Mouse (Mus musculus): ENCODE data around the gene Itpr3. TPM values are rescaled to one million over a fixed set of nuclear protein-coding genes. Genes with fewer than 3 reads are reported as not detected.
A peak's percentile ranks its signal among the peaks of the same experiment; 100 is the strongest.

Itpr3 gene
- 0.78 and 0.80 TPM in 2 replicates for polyA plus RNA-seq (2015; fragmentation: Nextera tagmentation; extraction: Ambion mirVana)

GRCm38 (mm10) chr17:27056812-27057516 lies at the start of gene Itpr3:
TSS of gene Itpr3 (plus strand) at chr17:27057304.
- WGBS, result under 1% methylated on average over 63 of the region's 66 CpGs
- Histone ChIP-seq H3K27ac (0 out of 2 replicates have a peak within 1 kb of the TSS, but pooled peaks have one; percentile 1), H3K36me3 (replicated peaks) (no peaks in the 10 kb centered on the region), H3K9ac (peak within 1 kb of the TSS; percentile 32), H3K4me1 (peaks cover 11% of the 10 kb centered on the region), H3K27me3 (replicated peaks) (peaks cover 46% of the 10 kb centered on the region), H3K9me3 (no peaks in the 10 kb centered on the region), H3K4me3 (peak within 1 kb of the TSS; percentile 44), H3K4me2 (peak within 1 kb of the TSS; percentile 68)
- 0 out of 2 replicates have a peak, but pooled peaks have one; percentile 9 for ATAC-seq (replicated peaks)

- no peak for ATAC-seq (replicated peaks)
- Histone ChIP-seq H3K9ac (no peak overlapping the region), H3K9me3 (no peaks in the 10 kb centered on the region), H3K27ac (no peak overlapping the region), H3K27me3 (replicated peaks) (no peaks in the 10 kb centered on the region), H3K4me3 (no peak overlapping the region), H3K36me3 (replicated peaks) (no peaks in the 10 kb centered on the region), H3K4me1 (no peaks in the 10 kb centered on the region), H3K4me2 (no peak overlapping the region)
- 81% methylated on average over 2 of the region's 2 CpGs for WGBS
Measured at GRCm38 (mm10) chr17:27008277-27008676, 48.8 kb upstream of the Itpr3 start.

- WGBS, result 88% methylated on average over 10 of the region's 10 CpGs
- ATAC-seq (replicated peaks), result no peak
- no peaks in the 10 kb centered on the region for H3K9me3 ChIP-seq
- no peaks in the 10 kb centered on the region for H3K27me3 ChIP-seq (replicated peaks)
- H3K4me2 ChIP-seq, result no peak overlapping the region
- H3K9ac ChIP-seq, result no peak overlapping the region
- no peak overlapping the region for H3K4me3 ChIP-seq
- no peaks in the 10 kb centered on the region for H3K4me1 ChIP-seq
- no peaks in the 10 kb centered on the region for H3K36me3 ChIP-seq (replicated peaks)
- H3K27ac ChIP-seq, result no peak overlapping the region
Measured at GRCm38 (mm10) chr17:27011167-27011566, 45.9 kb upstream of the Itpr3 start.

GRCm38 (mm10) chr17:27011998-27012672 lies 45.0 kb upstream of the Itpr3 start:
- Histone ChIP-seq H3K9ac (no peak overlapping the region), H3K4me1 (no peaks in the 10 kb centered on the region; the same call in 1 of the 2 replicates), H3K4me3 (no peak overlapping the region), H3K4me2 (no peak overlapping the region), H3K9me3 (no peaks in the 10 kb centered on the region), H3K27ac (no peak overlapping the region), H3K36me3 (replicated peaks) (no peaks in the 10 kb centered on the region), H3K27me3 (replicated peaks) (no peaks in the 10 kb centered on the region)
- ATAC-seq (replicated peaks), result no peak
- WGBS, result 63% methylated on average over 14 of the region's 14 CpGs

- Histone ChIP-seq H3K9ac (no peak overlapping the region), H3K36me3 (replicated peaks) (no peaks in the 10 kb centered on the region), H3K4me1 (peaks cover 6% of the 10 kb centered on the region), H3K27ac (no peak overlapping the region), H3K4me3 (no peak overlapping the region), H3K27me3 (replicated peaks) (no peaks in the 10 kb centered on the region), H3K9me3 (no peaks in the 10 kb centered on the region), H3K4me2 (no peak overlapping the region)
- 47% methylated on average over 6 of the region's 6 CpGs for whole genome bisulfite sequencing
- ATAC-seq (replicated peaks), result no peak
Measured at GRCm38 (mm10) chr17:27012909-27013308, 44.2 kb upstream of the Itpr3 start.

- Histone ChIP-seq H3K27ac (peak overlapping the region; percentile 37; the same call in 1 of the 2 replicates), H3K9me3 (no peaks in the 10 kb centered on the region), H3K9ac (peak overlapping the region; percentile 32; the same call in 1 of the 2 replicates), H3K4me1 (peaks cover 13% of the 10 kb centered on the region), H3K4me3 (peak overlapping the region; percentile 43), H3K27me3 (replicated peaks) (no peaks in the 10 kb centered on the region), H3K4me2 (peak overlapping the region; percentile 62), H3K36me3 (replicated peaks) (peaks cover 16% of the 10 kb centered on the region)
- ATAC-seq (replicated peaks), result peak; percentile 75
- 8% methylated on average over 34 of the region's 34 CpGs for WGBS
Measured at GRCm38 (mm10) chr17:27017564-27018499, 39.3 kb upstream of the Itpr3 start.

- H3K27ac ChIP-seq, result peak overlapping the region; percentile 36
- no peaks in the 10 kb centered on the region for H3K9me3 ChIP-seq
- ATAC-seq (replicated peaks), result peak; percentile 27; the same call in 1 of the 2 replicates
- H3K4me2 ChIP-seq, result peak overlapping the region; percentile 62
- 32% methylated on average over 12 of the region's 12 CpGs for WGBS
- H3K36me3 ChIP-seq (replicated peaks), result peaks cover 16% of the 10 kb centered on the region
- peak overlapping the region; percentile 43 for H3K4me3 ChIP-seq
- peaks cover 13% of the 10 kb centered on the region for H3K4me1 ChIP-seq
- H3K9ac ChIP-seq, result peak overlapping the region; percentile 32; the same call in 1 of the 2 replicates
- H3K27me3 ChIP-seq (replicated peaks), result no peaks in the 10 kb centered on the region
Measured at GRCm38 (mm10) chr17:27018555-27019196, 38.4 kb upstream of the Itpr3 start.

- no peaks in the 10 kb centered on the region for H3K27me3 ChIP-seq (replicated peaks)
- WGBS, result 88% methylated on average over 14 of the region's 14 CpGs
- H3K9me3 ChIP-seq, result no peaks in the 10 kb centered on the region
- no peak for ATAC-seq (replicated peaks)
- peaks cover 13% of the 10 kb centered on the region for H3K4me1 ChIP-seq
- peaks cover 20% of the 10 kb centered on the region for H3K36me3 ChIP-seq (replicated peaks)
- no peak overlapping the region for H3K27ac ChIP-seq
- no peak overlapping the region for H3K4me3 ChIP-seq
- no peak overlapping the region for H3K4me2 ChIP-seq
- H3K9ac ChIP-seq, result no peak overlapping the region
Measured at GRCm38 (mm10) chr17:27021076-27021475, 36.0 kb upstream of the Itpr3 start.

- 98% methylated on average over 9 of the region's 9 CpGs for WGBS
- H3K36me3 ChIP-seq (replicated peaks), result peaks cover 20% of the 10 kb centered on the region
- ATAC-seq (replicated peaks), result no peak
Measured at GRCm38 (mm10) chr17:27021736-27022135, 35.4 kb upstream of the Itpr3 start.

GRCm38 (mm10) chr17:27023342-27023741 lies 33.8 kb upstream of the Itpr3 start:
- 88% methylated on average over 4 of the region's 4 CpGs for WGBS
- Histone ChIP-seq H3K9me3 (no peaks in the 10 kb centered on the region), H3K9ac (no peak overlapping the region), H3K4me1 (peaks cover 16% of the 10 kb centered on the region), H3K4me3 (no peak overlapping the region), H3K27ac (no peak overlapping the region), H3K27me3 (replicated peaks) (no peaks in the 10 kb centered on the region), H3K36me3 (replicated peaks) (peaks cover 20% of the 10 kb centered on the region), H3K4me2 (no peak overlapping the region)
- no peak for ATAC-seq (replicated peaks)

More at GRCm38 (mm10) chr17:27021736-27022135, 35.4 kb upstream of the Itpr3 start:
- no peaks in the 10 kb centered on the region for H3K27me3 ChIP-seq (replicated peaks)
- H3K27ac ChIP-seq, result no peak overlapping the region
- H3K4me3 ChIP-seq, result no peak overlapping the region
- no peaks in the 10 kb centered on the region for H3K9me3 ChIP-seq
- H3K9ac ChIP-seq, result no peak overlapping the region
- peaks cover 13% of the 10 kb centered on the region for H3K4me1 ChIP-seq
- H3K4me2 ChIP-seq, result no peak overlapping the region

- H3K4me3 ChIP-seq, result no peak overlapping the region
- H3K4me1 ChIP-seq, result peaks cover 12% of the 10 kb centered on the region
- 97% methylated on average over 17 of the region's 17 CpGs for WGBS
- no peak overlapping the region for H3K27ac ChIP-seq
- ATAC-seq (replicated peaks), result no peak
- peaks cover 14% of the 10 kb centered on the region for H3K36me3 ChIP-seq (replicated peaks)
- H3K27me3 ChIP-seq (replicated peaks), result no peaks in the 10 kb centered on the region
- H3K9ac ChIP-seq, result no peak overlapping the region
- no peak overlapping the region for H3K4me2 ChIP-seq
- no peaks in the 10 kb centered on the region for H3K9me3 ChIP-seq
Measured at GRCm38 (mm10) chr17:27025326-27025902, 31.7 kb upstream of the Itpr3 start.

Measured in midbrain, embryonic 15.5 days (tissue).